25 mouse cellular contexts compared by ENCODE assay signal in genomic region chr11:100255514-100255913, GRCm38 (mm10). TPM values are rescaled to one million over a fixed set of nuclear protein-coding genes. Genes with fewer than 3 reads are reported as not detected.
DNase-seq lines count a peak whose midpoint lies in the region; ATAC-seq and TF ChIP-seq lines count a peak whose summit lies in the region.
"Had no signal": no experiment of that assay in that cellular context is flagged by ENCODE, and none has a peak within 500 bp of the region (broad histone marks: within the 10 kb centered on the region; RNA-seq: fewer than 3 reads in every experiment).

No protein-coding gene starts in this region.

- H3K4me2 ChIP-seq in forebrain, embryonic 11.5 days (ENCODE audit: low read depth, low read length, severe bottlenecking): no peak overlapping the region
- H3K4me2 ChIP-seq in forebrain, postnatal 0 days (ENCODE audit: low read depth): no peak overlapping the region
- no peak overlapping the region for H3K4me2 ChIP-seq in midbrain, embryonic 11.5 days
- H3K4me2 ChIP-seq in midbrain, embryonic 13.5 days (replicated peaks): no peak overlapping the region
- H3K4me2 ChIP-seq: embryonic facial prominence, embryonic 13.5 days; forebrain, embryonic 12.5 days had no signal

- H3K4me3 ChIP-seq in forebrain, embryonic 11.5 days (ENCODE audit: low read depth, low read length): no peak overlapping the region
- H3K4me3 ChIP-seq in forebrain, postnatal 0 days (ENCODE audit: low read depth, low read length): no peak overlapping the region
- H3K4me3 ChIP-seq in midbrain, embryonic 11.5 days (ENCODE audit: low read depth, low read length): no peak overlapping the region
- H3K4me3 ChIP-seq in midbrain, embryonic 13.5 days (replicated peaks): no peak overlapping the region
- H3K4me3 ChIP-seq: embryonic facial prominence, embryonic 13.5 days; forebrain, embryonic 12.5 days had no signal

- DNase-seq in forebrain, embryonic 11.5 days (ENCODE audit: low spot score): peak; percentile 43
- no peak for DNase-seq in forebrain, postnatal 0 days
- DNase-seq in midbrain, embryonic 11.5 days (ENCODE audit: low spot score, missing footprints): peak; percentile 72
- DNase-seq in R1 (ENCODE audit: low read depth, low spot score): peak; percentile 18
- no peak for DNase-seq in left cerebral cortex, adult 11 months (ENCODE audit: low spot score)
- no peak for DNase-seq in frontal cortex, postnatal 36 days (ENCODE audit: low spot score in 2 of 2)
- DNase-seq: adrenal gland, adult 2 months; adrenal gland, postnatal 10 days; adrenal gland, postnatal 25 days; cerebellum, adult 11-12 months; cerebellum, adult 2 months; cerebellum, adult 9-10 months; cerebellum, postnatal 10 days; cerebellum, postnatal 25 days had no signal

- H3K9ac ChIP-seq in forebrain, embryonic 11.5 days (ENCODE audit: low read length): no peak overlapping the region
- H3K9ac ChIP-seq in forebrain, postnatal 0 days: no peak overlapping the region
- H3K9ac ChIP-seq in midbrain, embryonic 11.5 days (ENCODE audit: low read length): no peak overlapping the region
- no peak overlapping the region for H3K9ac ChIP-seq in midbrain, embryonic 13.5 days (replicated peaks)
- H3K9ac ChIP-seq: embryonic facial prominence, embryonic 13.5 days; forebrain, embryonic 12.5 days had no signal

- H3K36me3 ChIP-seq in forebrain, embryonic 11.5 days (ENCODE audit: control insufficient read depth, insufficient read depth, low read length): no peaks in the 10 kb centered on the region
- H3K36me3 ChIP-seq in forebrain, postnatal 0 days (ENCODE audit: insufficient read depth): no peaks in the 10 kb centered on the region
- no peaks in the 10 kb centered on the region for H3K36me3 ChIP-seq in midbrain, embryonic 11.5 days (ENCODE audit: control insufficient read depth, insufficient read depth, low read length)
- no peaks in the 10 kb centered on the region for H3K36me3 ChIP-seq in midbrain, embryonic 13.5 days
- H3K36me3 ChIP-seq: embryonic facial prominence, embryonic 13.5 days; forebrain, embryonic 12.5 days; G1E had no signal

- H3K9me3 ChIP-seq in forebrain, embryonic 11.5 days (ENCODE audit: control insufficient read depth, low read length): no peaks in the 10 kb centered on the region
- no peaks in the 10 kb centered on the region for H3K9me3 ChIP-seq in forebrain, postnatal 0 days (ENCODE audit: low read length)
- H3K9me3 ChIP-seq in midbrain, embryonic 11.5 days (ENCODE audit: control insufficient read depth, low read length): no peaks in the 10 kb centered on the region
- H3K9me3 ChIP-seq in midbrain, embryonic 13.5 days: no peaks in the 10 kb centered on the region
- H3K9me3 ChIP-seq: embryonic facial prominence, embryonic 13.5 days; forebrain, embryonic 12.5 days had no signal

- no peaks in the 10 kb centered on the region for H3K27me3 ChIP-seq in forebrain, embryonic 11.5 days (ENCODE audit: control insufficient read depth, insufficient read depth, low read length)
- no peaks in the 10 kb centered on the region for H3K27me3 ChIP-seq in forebrain, postnatal 0 days (ENCODE audit: insufficient read depth, low read length)
- no peaks in the 10 kb centered on the region for H3K27me3 ChIP-seq in midbrain, embryonic 11.5 days (ENCODE audit: control insufficient read depth, insufficient read depth, low read length)
- H3K27me3 ChIP-seq in midbrain, embryonic 13.5 days: no peaks in the 10 kb centered on the region
- H3K27me3 ChIP-seq: embryonic facial prominence, embryonic 13.5 days; forebrain, embryonic 12.5 days; Patski had no signal

- H3K4me1 ChIP-seq in forebrain, embryonic 11.5 days (replicated peaks; ENCODE audit: control insufficient read depth, insufficient read depth, low read length): no peaks in the 10 kb centered on the region
- H3K4me1 ChIP-seq in forebrain, postnatal 0 days (ENCODE audit: insufficient read depth): no peaks in the 10 kb centered on the region
- H3K4me1 ChIP-seq in midbrain, embryonic 11.5 days (ENCODE audit: control insufficient read depth, insufficient read depth, low read length): no peaks in the 10 kb centered on the region; the same call in 1 of the 2 replicates
- H3K4me1 ChIP-seq in midbrain, embryonic 13.5 days (replicated peaks): 0 out of 2 replicates have a peak, but pooled peaks cover 3% of the 10 kb centered on the region

- ATAC-seq in forebrain, embryonic 11.5 days (replicated peaks; ENCODE audit: low FRiP score): no peak
- no peak for ATAC-seq in forebrain, postnatal 0 days
- no peak for ATAC-seq in midbrain, embryonic 11.5 days (ENCODE audit: low FRiP score)
- no peak for ATAC-seq in midbrain, embryonic 13.5 days
- ATAC-seq: forebrain, embryonic 14.5 days; forebrain, embryonic 16.5 days; Patski had no signal

- no peak for TF ChIP-seq CTCF in forebrain, postnatal 0 days (IDR thresholded peaks at IDR 0.05; ENCODE audit: low read depth)

- no peak overlapping the region for H3K27ac ChIP-seq in forebrain, embryonic 11.5 days (ENCODE audit: low read depth, low read length)
- H3K27ac ChIP-seq in forebrain, postnatal 0 days (ENCODE audit: low read depth, low read length): no peak overlapping the region
- H3K27ac ChIP-seq in midbrain, embryonic 11.5 days (ENCODE audit: low read depth, low read length): no peak overlapping the region
- H3K27ac ChIP-seq in midbrain, embryonic 13.5 days: no peak overlapping the region
- H3K27ac ChIP-seq: embryonic facial prominence, embryonic 13.5 days; forebrain, embryonic 12.5 days had no signal

- 93% methylated on average over 6 of the region's 6 CpGs for WGBS in forebrain, embryonic 11.5 days
- 94% methylated on average over 6 of the region's 6 CpGs for WGBS in forebrain, postnatal 0 days
- 89% methylated on average over 6 of the region's 6 CpGs for WGBS in midbrain, embryonic 11.5 days
- WGBS in midbrain, embryonic 13.5 days: 97% methylated on average over 6 of the region's 6 CpGs

RNA-seq across cellular contexts. Expression of gene Krt17, which starts 5.3 kb away (rescaled TPM):
- polyA plus RNA-seq in forebrain, embryonic 11.5 days (2014; fragmentation: Nextera tagmentation; extraction: Ambion mirVana): not detected in 2 replicates
- total RNA-seq in forebrain, postnatal 0 days (2014; rRNA removed): 0.31 TPM in 1 of 2 replicates, not detected in the other
- polyA plus RNA-seq in forebrain, postnatal 0 days (2015; fragmentation: Nextera tagmentation; extraction: Ambion mirVana): 0.47 and 0.51 TPM in 2 replicates
- polyA plus RNA-seq in midbrain, embryonic 11.5 days (2014; fragmentation: Nextera tagmentation; extraction: Ambion mirVana): 0.21 TPM in 1 of 2 replicates, not detected in the other
- not detected in 2 replicates for polyA plus RNA-seq in midbrain, embryonic 13.5 days (2015; fragmentation: Nextera tagmentation; extraction: Ambion mirVana)
- total RNA-seq: adrenal gland, adult 2 months; adrenal gland, postnatal 10 days; adrenal gland, postnatal 25 days; G1E had no signal
- polyA plus RNA-seq: adrenal gland, adult 2 months had no signal

RNA-seq across cellular contexts. Expression of gene Krt16, which starts 6.8 kb away (rescaled TPM):
- not detected in 2 replicates for polyA plus RNA-seq in forebrain, embryonic 11.5 days (2014; fragmentation: Nextera tagmentation; extraction: Ambion mirVana)
- total RNA-seq in forebrain, postnatal 0 days (2014; rRNA removed): not detected in 2 replicates
- polyA plus RNA-seq in forebrain, postnatal 0 days (2015; fragmentation: Nextera tagmentation; extraction: Ambion mirVana): not detected in 2 replicates
- not detected in 2 replicates for polyA plus RNA-seq in midbrain, embryonic 11.5 days (2014; fragmentation: Nextera tagmentation; extraction: Ambion mirVana)
- not detected in 2 replicates for polyA plus RNA-seq in midbrain, embryonic 13.5 days (2015; fragmentation: Nextera tagmentation; extraction: Ambion mirVana)
- total RNA-seq: adrenal gland, adult 2 months; adrenal gland, postnatal 10 days; adrenal gland, postnatal 25 days; adrenal gland, postnatal 4 days had no signal
- polyA plus RNA-seq: adrenal gland, adult 2 months; cerebellum, adult 2 months; cortical plate, adult 2 months; embryonic facial prominence, embryonic 11.5 days; forebrain, embryonic 12.5 days; forebrain, embryonic 14.5 days; forebrain, embryonic 16.5 days; G1E; Patski had no signal

RNA-seq across cellular contexts. Expression of gene Krt42, which starts 14.2 kb away (rescaled TPM):
- not detected in 2 replicates for polyA plus RNA-seq in forebrain, embryonic 11.5 days (2014; fragmentation: Nextera tagmentation; extraction: Ambion mirVana)
- total RNA-seq in forebrain, postnatal 0 days (2014; rRNA removed): not detected in 2 replicates
- not detected in 2 replicates for polyA plus RNA-seq in forebrain, postnatal 0 days (2015; fragmentation: Nextera tagmentation; extraction: Ambion mirVana)
- not detected in 2 replicates for polyA plus RNA-seq in midbrain, embryonic 11.5 days (2014; fragmentation: Nextera tagmentation; extraction: Ambion mirVana)
- polyA plus RNA-seq in midbrain, embryonic 13.5 days (2015; fragmentation: Nextera tagmentation; extraction: Ambion mirVana): not detected in 2 replicates
- total RNA-seq: adrenal gland, adult 2 months; adrenal gland, postnatal 10 days; adrenal gland, postnatal 25 days; adrenal gland, postnatal 4 days had no signal
- polyA plus RNA-seq: C2C12; cerebellum, adult 2 months; cortical plate, adult 2 months; embryonic facial prominence, embryonic 11.5 days; forebrain, embryonic 12.5 days; forebrain, embryonic 14.5 days; forebrain, embryonic 16.5 days; G1E had no signal

RNA-seq across cellular contexts. Expression of gene Krt14, which starts 48.2 kb away (rescaled TPM):
- 1.6 and 1.7 TPM in 2 replicates for polyA plus RNA-seq in forebrain, embryonic 11.5 days (2014; fragmentation: Nextera tagmentation; extraction: Ambion mirVana)
- 0.14 and 0.15 TPM in 2 replicates for total RNA-seq in forebrain, postnatal 0 days (2014; rRNA removed)
- 0.63 and 0.88 TPM in 2 replicates for polyA plus RNA-seq in forebrain, postnatal 0 days (2015; fragmentation: Nextera tagmentation; extraction: Ambion mirVana)
- polyA plus RNA-seq in midbrain, embryonic 11.5 days (2014; fragmentation: Nextera tagmentation; extraction: Ambion mirVana): 1.2 and 1.5 TPM in 2 replicates
- polyA plus RNA-seq in midbrain, embryonic 13.5 days (2015; fragmentation: Nextera tagmentation; extraction: Ambion mirVana): 0.15 and 0.22 TPM in 2 replicates
- total RNA-seq: adrenal gland, postnatal 25 days had no signal
- polyA plus RNA-seq: cortical plate, adult 2 months; forebrain, embryonic 14.5 days; Patski had no signal

Comparison
In these comparisons a context has a peak if more than half of its experiments do, and no peak if none do; other contexts are left out.
1. DNase-seq: peak in forebrain, embryonic 11.5 days (single experiment), midbrain, embryonic 11.5 days (single experiment) and R1 (single experiment); none in forebrain, postnatal 0 days (single experiment), left cerebral cortex, adult 11 months (single experiment) and frontal cortex, postnatal 36 days (0 of 2).